Mouse (Mus musculus): ENCODE measurements around the gene Pitpnc1. TPM values are rescaled to one million over a fixed set of nuclear protein-coding genes. Genes with fewer than 3 reads are reported as not detected.

The Pitpnc1 gene
- polyA plus RNA-seq, 1 experiment from 2014 or later, result 16.0 TPM

- Histone ChIP-seq H3K9me3 (ENCODE audit: control insufficient read depth, low read length) (no peaks in the 10 kb centered on the region), H3K4me3 (ENCODE audit: control insufficient read depth in 1 of 2, insufficient read depth in 1 of 2, low read depth in 1 of 2, low read length in 2 of 2) (no peak overlapping the region), H3K4me1 (ENCODE audit: control insufficient read depth in 2 of 2, insufficient read depth in 2 of 2, low read length in 2 of 2) (peaks cover 7 to 14% of the 10 kb centered on the region in 2 experiments), H3K9ac (ENCODE audit: low read length) (no peak overlapping the region), H3K27me3 (ENCODE audit: control insufficient read depth, insufficient read depth, low read length) (no peaks in the 10 kb centered on the region), H3K4me2 (ENCODE audit: low read length) (no peak overlapping the region), H3K27ac (replicated peaks in 1 of 2; ENCODE audit: control insufficient read depth in 1 of 2, insufficient read depth in 1 of 2, low read depth in 2 of 2, low read length in 2 of 2) (no peak overlapping the region; a peak in 1 of 4 replicates), H3K36me3 (ENCODE audit: control insufficient read depth, insufficient read depth, low read length) (no peaks in the 10 kb centered on the region)
- ATAC-seq (ENCODE audit: insufficient number of reproducible peaks, insufficient read depth, low FRiP score, low read depth), result no peak
- WGBS, result 62% methylated on average over 18 of the region's 18 CpGs
Observed at GRCm38 (mm10) chr11:107323173-107323572, 147.3 kb downstream of the Pitpnc1 start.

DNA sequence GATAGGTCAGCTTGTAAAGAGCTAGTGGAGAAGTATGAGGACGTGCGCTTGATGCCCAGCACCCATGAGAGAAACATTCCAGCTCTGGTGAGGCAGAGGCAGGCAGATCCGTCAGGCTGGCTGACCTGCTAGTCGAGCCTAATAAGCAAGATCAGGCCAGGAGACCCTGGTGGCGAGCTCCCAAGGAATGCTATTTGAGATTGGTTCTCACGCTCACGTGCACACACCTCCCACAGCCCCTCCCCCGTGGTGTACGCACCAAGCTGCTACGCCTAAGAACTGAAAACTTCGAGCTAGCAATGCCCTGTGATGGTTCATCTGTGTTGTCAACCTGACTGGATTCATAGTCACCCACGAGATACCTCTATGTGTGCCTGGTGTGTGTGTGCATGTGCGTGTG, 148.3 kb downstream of the Pitpnc1 start:
- Histone ChIP-seq H3K4me1 (ENCODE audit: control insufficient read depth in 2 of 2, insufficient read depth in 2 of 2, low read length in 2 of 2) (peaks cover 10 to 22% of the 10 kb centered on the region in 2 experiments), H3K36me3 (ENCODE audit: control insufficient read depth, insufficient read depth, low read length) (no peaks in the 10 kb centered on the region), H3K4me3 (ENCODE audit: control insufficient read depth in 1 of 2, insufficient read depth in 1 of 2, low read depth in 1 of 2, low read length in 2 of 2) (no peak overlapping the region), H3K4me2 (ENCODE audit: low read length) (no peak overlapping the region), H3K9ac (ENCODE audit: low read length) (no peak overlapping the region), H3K27ac (replicated peaks in 1 of 2; ENCODE audit: control insufficient read depth in 1 of 2, insufficient read depth in 1 of 2, low read depth in 2 of 2, low read length in 2 of 2) (no peak overlapping the region), H3K9me3 (ENCODE audit: control insufficient read depth, low read length) (no peaks in the 10 kb centered on the region), H3K27me3 (ENCODE audit: control insufficient read depth, insufficient read depth, low read length) (no peaks in the 10 kb centered on the region)
- no peak for ATAC-seq (ENCODE audit: insufficient number of reproducible peaks, insufficient read depth, low FRiP score, low read depth)
- 91% methylated on average over 13 of the region's 13 CpGs for WGBS

DNA sequence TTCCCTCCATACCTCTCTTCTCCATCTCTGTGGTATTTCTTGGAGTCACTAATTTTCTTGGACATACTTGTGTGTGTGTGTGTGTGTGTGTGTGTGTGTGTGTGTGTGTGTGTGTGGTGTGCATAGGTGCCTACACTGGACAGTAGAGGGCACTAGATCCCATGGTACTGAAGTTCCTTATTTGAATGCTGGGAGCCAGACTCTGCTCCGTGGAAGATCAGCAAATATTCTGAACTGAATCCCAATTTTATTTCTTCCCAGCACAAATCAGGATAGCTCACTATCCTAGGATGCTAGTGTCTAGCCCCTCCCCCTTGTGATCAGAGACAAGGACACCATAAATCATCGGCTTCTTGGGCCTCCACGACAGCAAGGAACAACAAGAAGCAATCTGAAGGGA, 148.7 kb downstream of the Pitpnc1 start:
- no peak for ATAC-seq (ENCODE audit: insufficient number of reproducible peaks, insufficient read depth, low FRiP score, low read depth)
- WGBS, result 93% methylated on average over 3 of the region's 3 CpGs

GRCm38 (mm10) chr11:107319861-107320260, 150.6 kb downstream of the Pitpnc1 start:
- no peaks in the 10 kb centered on the region for H3K27me3 ChIP-seq (ENCODE audit: control insufficient read depth, insufficient read depth, low read length)
- 59% methylated on average over 10 of the region's 10 CpGs for WGBS
- no peak overlapping the region for H3K9ac ChIP-seq (ENCODE audit: low read length)
- ATAC-seq (ENCODE audit: insufficient number of reproducible peaks, insufficient read depth, low FRiP score, low read depth), result no peak
- H3K4me1 ChIP-seq (ENCODE audit: control insufficient read depth in 2 of 2, insufficient read depth in 2 of 2, low read length in 2 of 2), result peaks cover 3 to 12% of the 10 kb centered on the region in 2 experiments; a peak in 2 of 4 replicates
- no peak overlapping the region for H3K4me3 ChIP-seq (ENCODE audit: control insufficient read depth in 1 of 2, insufficient read depth in 1 of 2, low read depth in 1 of 2, low read length in 2 of 2)
- no peak overlapping the region for H3K27ac ChIP-seq (replicated peaks in 1 of 2; ENCODE audit: control insufficient read depth in 1 of 2, insufficient read depth in 1 of 2, low read depth in 2 of 2, low read length in 2 of 2)
- no peak overlapping the region for H3K4me2 ChIP-seq (ENCODE audit: low read length)
- H3K36me3 ChIP-seq (ENCODE audit: control insufficient read depth, insufficient read depth, low read length), result no peaks in the 10 kb centered on the region
- H3K9me3 ChIP-seq (ENCODE audit: control insufficient read depth, low read length), result no peaks in the 10 kb centered on the region

More for the DNA sequence above, 148.7 kb downstream of the Pitpnc1 start:
- Histone ChIP-seq H3K4me1 (ENCODE audit: control insufficient read depth in 2 of 2, insufficient read depth in 2 of 2, low read length in 2 of 2) (peaks cover 10 to 22% of the 10 kb centered on the region in 2 experiments), H3K36me3 (ENCODE audit: control insufficient read depth, insufficient read depth, low read length) (no peaks in the 10 kb centered on the region), H3K4me2 (ENCODE audit: low read length) (no peak overlapping the region), H3K9ac (ENCODE audit: low read length) (no peak overlapping the region), H3K9me3 (ENCODE audit: control insufficient read depth, low read length) (no peaks in the 10 kb centered on the region), H3K27ac (replicated peaks in 1 of 2; ENCODE audit: control insufficient read depth in 1 of 2, insufficient read depth in 1 of 2, low read depth in 2 of 2, low read length in 2 of 2) (no peak overlapping the region), H3K4me3 (ENCODE audit: control insufficient read depth in 1 of 2, insufficient read depth in 1 of 2, low read depth in 1 of 2, low read length in 2 of 2) (no peak overlapping the region), H3K27me3 (ENCODE audit: control insufficient read depth, insufficient read depth, low read length) (no peaks in the 10 kb centered on the region)

DNA sequence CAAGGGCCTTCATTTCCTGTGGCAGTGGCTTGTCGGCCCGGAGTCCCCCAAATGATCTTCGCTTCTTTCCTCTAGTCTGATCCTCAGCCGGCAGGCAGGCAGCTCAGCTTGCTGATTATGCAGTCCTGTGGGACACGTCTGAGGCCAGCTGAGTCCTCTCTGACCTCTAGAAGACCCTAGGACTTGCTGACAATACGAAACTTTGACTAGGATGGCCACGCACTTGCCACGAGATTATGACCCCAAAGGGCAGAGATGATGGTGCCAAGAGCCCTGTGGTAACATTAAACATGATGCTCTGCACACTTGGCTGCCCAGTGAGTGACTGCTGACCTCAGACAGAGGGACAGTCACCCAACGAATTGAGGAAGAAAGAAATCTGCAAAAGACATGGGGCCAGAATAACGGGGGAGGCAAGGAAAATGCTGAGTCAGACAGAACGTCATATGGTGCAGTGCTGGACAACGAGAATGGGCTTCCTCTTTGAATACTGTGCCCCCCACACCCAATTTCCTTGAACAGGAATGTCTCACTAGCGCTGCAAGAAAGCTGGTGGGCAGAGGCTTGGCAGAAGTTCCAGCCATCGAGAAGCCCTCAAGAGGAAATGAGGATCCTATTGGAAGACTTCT, 152.7 kb downstream of the Pitpnc1 start:
- H3K4me1 ChIP-seq (ENCODE audit: control insufficient read depth in 2 of 2, insufficient read depth in 2 of 2, low read length in 2 of 2), result peaks cover 3 to 8% of the 10 kb centered on the region in 2 experiments; a peak in 2 of 4 replicates
- H3K4me3 ChIP-seq (ENCODE audit: control insufficient read depth in 1 of 2, insufficient read depth in 1 of 2, low read depth in 1 of 2, low read length in 2 of 2), result no peak overlapping the region
- no peaks in the 10 kb centered on the region for H3K9me3 ChIP-seq (ENCODE audit: control insufficient read depth, low read length)
- H3K27ac ChIP-seq (replicated peaks in 1 of 2; ENCODE audit: control insufficient read depth in 1 of 2, insufficient read depth in 1 of 2, low read depth in 2 of 2, low read length in 2 of 2), result no peak overlapping the region
- no peak overlapping the region for H3K9ac ChIP-seq (ENCODE audit: low read length)
- WGBS, result 54% methylated on average over 14 of the region's 14 CpGs
- ATAC-seq (ENCODE audit: insufficient number of reproducible peaks, insufficient read depth, low FRiP score, low read depth), result no peak
- no peak overlapping the region for H3K4me2 ChIP-seq (ENCODE audit: low read length)
- H3K27me3 ChIP-seq (ENCODE audit: control insufficient read depth, insufficient read depth, low read length), result no peaks in the 10 kb centered on the region
- no peaks in the 10 kb centered on the region for H3K36me3 ChIP-seq (ENCODE audit: control insufficient read depth, insufficient read depth, low read length)

DNA sequence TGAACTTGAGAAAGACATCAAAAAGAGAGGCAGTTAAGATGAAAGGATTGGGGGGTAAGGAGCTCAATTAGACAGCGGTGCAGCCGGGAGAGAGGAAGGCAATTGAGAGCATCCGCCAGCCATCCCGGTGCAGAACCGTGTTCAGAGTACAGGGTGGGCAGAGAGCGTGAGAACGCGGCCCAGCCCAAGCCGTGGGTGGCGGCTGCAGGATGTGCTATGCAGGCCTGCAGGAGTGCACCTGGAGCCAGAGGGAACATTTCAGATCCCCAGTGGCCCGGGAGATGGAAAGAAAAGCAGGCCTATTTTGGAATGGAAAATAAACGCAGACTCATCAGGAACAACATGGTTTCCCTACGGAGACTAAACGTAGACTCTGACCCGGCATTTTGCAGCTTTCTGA, 155.0 kb downstream of the Pitpnc1 start:
- Histone ChIP-seq H3K9ac (ENCODE audit: low read length) (no peak overlapping the region), H3K36me3 (ENCODE audit: control insufficient read depth, insufficient read depth, low read length) (no peaks in the 10 kb centered on the region), H3K9me3 (ENCODE audit: control insufficient read depth, low read length) (no peaks in the 10 kb centered on the region), H3K4me3 (ENCODE audit: control insufficient read depth in 1 of 2, insufficient read depth in 1 of 2, low read depth in 1 of 2, low read length in 2 of 2) (no peak overlapping the region), H3K27me3 (ENCODE audit: control insufficient read depth, insufficient read depth, low read length) (no peaks in the 10 kb centered on the region), H3K4me1 (ENCODE audit: control insufficient read depth in 2 of 2, insufficient read depth in 2 of 2, low read length in 2 of 2) (peaks cover 3 to 8% of the 10 kb centered on the region in 2 experiments; a peak in 2 of 4 replicates), H3K4me2 (ENCODE audit: low read length) (no peak overlapping the region), H3K27ac (replicated peaks in 1 of 2; ENCODE audit: control insufficient read depth in 1 of 2, insufficient read depth in 1 of 2, low read depth in 2 of 2, low read length in 2 of 2) (no peak overlapping the region)
- no peak for ATAC-seq (ENCODE audit: insufficient number of reproducible peaks, insufficient read depth, low FRiP score, low read depth)
- WGBS, result 78% methylated on average over 15 of the region's 15 CpGs

DNA sequence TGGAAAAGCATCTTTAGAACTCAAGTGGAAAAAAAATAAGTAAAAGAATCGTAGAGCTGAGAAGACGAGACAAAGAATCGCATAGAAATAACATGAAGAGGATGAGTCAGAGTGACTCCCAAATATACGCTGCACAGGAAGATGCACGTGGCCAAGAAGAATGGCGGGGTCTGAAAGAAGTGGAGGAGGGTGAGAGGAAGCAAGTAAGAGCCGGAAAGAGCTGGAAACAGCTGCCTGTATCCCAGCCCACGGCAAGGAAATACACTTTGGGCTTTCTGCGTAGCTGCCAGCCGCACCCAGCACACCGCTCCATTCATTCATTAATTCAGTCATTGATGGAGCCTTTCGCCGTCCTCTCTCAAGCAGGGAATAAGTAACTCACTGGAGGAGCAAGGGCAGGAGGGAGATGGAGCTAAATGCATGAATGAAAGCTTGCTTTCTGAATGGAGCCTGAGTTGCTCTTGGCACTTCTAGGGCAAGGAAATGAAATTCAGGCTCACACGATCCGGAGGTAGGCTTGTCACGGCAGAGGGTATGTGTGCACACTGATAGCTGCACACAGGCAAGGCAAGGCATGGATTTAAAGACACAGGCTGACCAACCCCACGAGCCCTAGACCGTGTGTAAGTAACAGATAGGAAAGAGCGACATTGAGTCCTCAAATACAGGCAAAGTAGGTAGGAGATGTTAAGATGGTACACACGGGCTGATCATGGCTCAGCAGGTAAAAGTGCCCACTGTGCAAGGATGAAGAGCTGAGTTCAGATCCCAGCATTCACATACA, 160.0 kb downstream of the Pitpnc1 start:
- Histone ChIP-seq H3K4me3 (ENCODE audit: control insufficient read depth in 1 of 2, insufficient read depth in 1 of 2, low read depth in 1 of 2, low read length in 2 of 2) (no peak overlapping the region), H3K4me2 (ENCODE audit: low read length) (no peak overlapping the region), H3K9ac (ENCODE audit: low read length) (no peak overlapping the region), H3K4me1 (ENCODE audit: control insufficient read depth in 2 of 2, insufficient read depth in 2 of 2, low read length in 2 of 2) (peaks cover 0 to 5% of the 10 kb centered on the region in 2 experiments; a peak in 1 of 4 replicates), H3K36me3 (ENCODE audit: control insufficient read depth, insufficient read depth, low read length) (no peaks in the 10 kb centered on the region), H3K9me3 (ENCODE audit: control insufficient read depth, low read length) (peaks cover 6% of the 10 kb centered on the region), H3K27me3 (ENCODE audit: control insufficient read depth, insufficient read depth, low read length) (no peaks in the 10 kb centered on the region), H3K27ac (replicated peaks in 1 of 2; ENCODE audit: control insufficient read depth in 1 of 2, insufficient read depth in 1 of 2, low read depth in 2 of 2, low read length in 2 of 2) (peak overlapping the region; percentile 17 to 33; a peak in 2 of 4 replicates)
- no peak for ATAC-seq (ENCODE audit: insufficient number of reproducible peaks, insufficient read depth, low FRiP score, low read depth)
- WGBS, result 64% methylated on average over 20 of the region's 20 CpGs
